Mouse (Mus musculus): ENCODE measurements around the gene Tuba1c.
A peak's percentile ranks its signal among the peaks of the same experiment; 100 is the strongest.

Gene Tuba1c

DNA sequence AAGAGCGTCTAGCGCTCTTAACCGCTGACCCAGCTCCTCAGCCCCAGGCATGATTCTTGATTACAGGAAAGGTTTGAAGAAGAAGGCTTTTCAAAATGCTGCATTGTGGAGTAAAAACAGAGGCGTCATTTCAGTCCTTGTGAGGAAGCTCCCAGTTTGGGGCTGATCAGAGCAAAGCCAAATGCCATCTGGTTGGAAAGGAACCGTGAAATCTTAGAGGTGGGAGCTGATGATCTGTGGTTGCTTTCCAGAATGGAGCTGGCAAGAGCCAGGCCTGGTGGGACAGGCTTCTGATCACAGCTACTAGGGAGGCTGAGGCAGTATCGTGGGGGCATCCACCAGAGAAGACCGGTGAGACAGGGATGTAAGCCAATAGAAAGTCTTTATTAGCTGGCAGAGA is 32.9 kb upstream of the Tuba1c start:
- no peak for DNase-seq

DNA sequence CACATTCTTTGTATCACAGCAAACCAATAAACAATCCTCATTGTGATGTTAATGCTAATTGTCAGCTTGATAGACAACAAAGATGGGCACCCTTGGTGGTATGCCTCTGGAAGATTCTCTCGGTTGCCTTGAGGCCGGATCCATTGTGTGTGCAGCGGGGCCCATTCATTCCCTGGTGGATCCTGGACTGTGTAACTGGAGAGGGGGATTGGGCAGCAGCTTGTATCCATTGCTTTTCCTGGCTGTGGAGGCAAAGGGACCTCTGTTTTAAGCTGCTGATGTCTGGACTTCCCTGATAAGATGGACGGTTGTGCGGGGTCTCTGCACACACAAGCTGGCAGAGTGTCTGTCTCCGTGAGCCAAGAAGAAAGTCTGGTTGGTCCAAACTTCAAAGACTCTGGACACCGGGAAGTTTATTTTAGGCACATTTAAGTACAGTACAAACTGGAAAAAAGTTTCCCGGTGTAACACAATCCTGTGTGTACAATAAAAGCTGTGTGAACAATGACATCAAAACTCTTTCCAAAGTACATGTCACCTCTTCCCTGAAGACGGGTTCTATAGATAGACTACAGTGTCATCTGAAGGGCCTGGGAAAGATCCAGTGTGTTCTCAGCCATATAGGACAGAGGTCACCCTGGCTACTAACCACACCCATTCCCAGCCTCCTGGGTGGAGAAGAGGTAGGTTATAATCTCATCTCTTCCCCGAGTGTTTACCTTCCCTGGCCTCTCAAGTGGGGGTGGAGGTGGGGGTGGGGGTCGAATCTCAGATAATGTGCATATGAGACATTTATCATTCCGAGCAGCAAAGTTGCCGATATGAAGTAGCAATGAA is 31.5 kb upstream of the Tuba1c start:
- DNase-seq, result peak; percentile 54

GRCm38 (mm10) chr15:98998775-98999157 is 30.9 kb upstream of the Tuba1c start:
- no peak for DNase-seq

- peak; percentile 57 for DNase-seq
These were observed 29.0 kb upstream of the Tuba1c start for GRCm38 (mm10) chr15:99000535-99001283.

DNA sequence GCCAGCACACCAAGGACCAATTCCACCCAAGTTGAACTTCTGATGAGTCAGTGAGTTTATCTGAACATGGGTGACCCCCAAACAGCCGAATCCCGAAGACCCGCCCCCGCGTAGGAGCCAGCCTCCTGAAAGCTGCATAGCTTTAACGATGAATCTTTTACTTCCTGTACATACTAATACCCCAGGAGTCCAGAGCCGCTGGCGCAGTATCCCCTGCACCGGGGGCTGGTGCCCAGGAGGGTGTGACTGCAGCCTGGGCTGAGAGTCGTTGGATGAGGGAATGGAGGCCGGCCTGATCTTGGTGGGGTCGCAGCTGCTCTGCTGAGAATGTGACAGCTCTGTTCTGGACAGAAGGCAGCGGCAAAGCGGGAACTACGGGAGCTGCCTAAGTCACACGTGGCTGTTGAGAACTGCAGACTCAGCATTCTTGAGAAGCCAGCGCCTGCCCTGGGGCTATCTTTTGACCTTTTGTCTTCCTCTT is 28.2 kb upstream of the Tuba1c start:
- peak; percentile 32 for DNase-seq

DNA sequence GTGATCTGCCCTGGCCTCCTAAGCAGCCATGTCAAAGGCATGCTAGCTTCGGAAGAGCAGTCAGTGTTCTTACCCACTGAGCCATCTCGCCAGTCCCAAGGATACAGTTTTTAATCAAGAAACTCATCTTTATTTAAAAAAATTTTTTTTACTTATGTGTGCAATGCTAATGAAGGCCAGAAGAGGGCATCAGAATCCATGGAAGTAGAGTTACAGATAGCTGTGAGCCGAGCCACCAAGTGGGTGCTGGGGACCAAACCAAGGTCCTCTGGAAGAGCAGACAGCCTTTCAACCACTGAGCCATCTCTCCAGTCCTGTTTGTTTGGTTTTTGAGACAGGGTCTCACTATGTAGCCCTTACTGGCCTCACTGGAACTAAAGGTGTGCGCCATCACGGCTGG is 26.1 kb upstream of the Tuba1c start:
- DNase-seq, result no peak

- DNase-seq, result no peak
These were observed 20.9 kb upstream of the Tuba1c start for GRCm38 (mm10) chr15:99008801-99009241.

DNA sequence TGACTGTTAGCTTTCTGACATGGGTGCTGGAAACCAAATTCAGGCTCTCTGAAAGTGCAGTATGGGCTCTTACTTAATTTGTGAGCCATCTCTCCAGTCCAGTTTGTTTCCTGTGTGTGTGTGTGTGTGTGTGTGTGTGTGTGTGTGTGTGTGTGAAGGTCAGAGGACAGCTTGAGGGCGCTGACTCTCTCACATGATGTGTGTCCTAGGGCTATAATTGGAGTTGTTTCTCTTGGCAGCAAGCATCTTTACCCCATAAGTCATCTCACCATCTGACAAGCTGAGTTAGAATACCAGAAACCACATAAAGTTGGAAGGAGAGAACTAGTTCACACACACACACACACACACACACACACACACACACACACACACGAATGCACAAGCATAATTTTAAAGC is 18.8 kb upstream of the Tuba1c start:
- DNase-seq, result no peak

DNA sequence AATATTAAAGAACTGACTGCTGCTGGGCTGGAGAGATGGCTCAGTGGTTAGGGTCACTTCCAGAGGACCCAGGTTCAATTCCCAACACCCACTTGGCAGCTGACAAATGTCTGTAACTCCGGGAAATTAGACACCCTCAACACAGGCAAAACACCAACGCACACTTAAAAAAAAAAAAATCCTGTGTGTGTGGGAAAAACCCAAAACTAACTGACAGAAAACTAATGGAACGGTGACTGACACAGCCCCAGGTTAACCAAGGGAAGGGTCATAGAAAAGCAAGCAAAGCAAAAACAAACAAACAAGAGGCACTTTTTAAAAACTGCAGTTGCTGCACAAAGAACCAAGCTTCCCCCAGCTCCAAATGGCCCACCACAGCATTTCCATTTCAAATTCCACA is 17.7 kb upstream of the Tuba1c start:
- DNase-seq, result no peak

DNA sequence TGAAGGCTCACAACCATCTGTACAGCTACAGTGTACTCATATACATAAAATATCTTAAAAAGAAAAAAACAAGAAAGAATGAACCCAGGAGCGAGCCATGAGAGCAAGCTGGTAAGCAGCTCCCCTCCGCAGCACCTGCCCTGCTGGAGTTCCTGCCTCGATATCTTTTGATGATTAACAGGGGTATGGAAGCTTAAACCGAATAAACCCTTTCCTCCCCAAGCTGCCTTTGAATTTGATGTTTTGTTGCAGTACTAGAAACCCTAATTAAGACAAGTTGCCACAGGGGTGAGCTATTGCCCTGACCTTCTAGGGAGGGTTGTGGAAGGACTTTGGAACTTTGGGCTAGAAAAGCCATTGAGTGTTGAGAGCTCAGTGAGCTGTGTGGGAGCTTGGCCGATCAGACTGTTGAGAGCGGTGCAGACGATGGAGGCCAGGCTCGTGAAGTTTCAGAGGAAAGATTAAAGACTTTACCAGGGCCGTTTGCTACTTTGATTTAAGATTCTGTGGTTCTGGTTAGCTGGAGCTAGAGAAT is 15.1 kb upstream of the Tuba1c start:
- no peak for DNase-seq

GRCm38 (mm10) chr15:99017355-99017761 is 12.3 kb upstream of the Tuba1c start:
- no peak for DNase-seq

DNA sequence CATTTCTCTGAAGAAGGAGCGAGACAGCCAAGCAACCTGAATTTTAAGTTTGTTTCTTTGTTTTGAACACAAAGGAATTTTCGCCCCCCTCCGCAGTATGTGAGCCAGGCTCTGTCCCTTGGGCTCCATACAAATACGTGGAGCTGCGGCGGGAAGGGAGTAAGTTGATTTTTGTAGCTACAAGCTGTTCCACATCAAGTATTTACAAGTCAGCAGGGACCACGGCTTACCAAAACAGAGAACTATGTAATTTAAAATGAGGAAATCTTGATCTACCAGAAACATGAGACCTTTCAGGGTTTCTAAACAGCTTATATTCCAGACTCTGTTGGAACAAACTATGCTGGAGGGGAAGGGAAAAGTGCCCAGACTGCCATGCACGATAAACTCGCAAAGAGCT is 11.7 kb upstream of the Tuba1c start:
- no peak for DNase-seq

DNA sequence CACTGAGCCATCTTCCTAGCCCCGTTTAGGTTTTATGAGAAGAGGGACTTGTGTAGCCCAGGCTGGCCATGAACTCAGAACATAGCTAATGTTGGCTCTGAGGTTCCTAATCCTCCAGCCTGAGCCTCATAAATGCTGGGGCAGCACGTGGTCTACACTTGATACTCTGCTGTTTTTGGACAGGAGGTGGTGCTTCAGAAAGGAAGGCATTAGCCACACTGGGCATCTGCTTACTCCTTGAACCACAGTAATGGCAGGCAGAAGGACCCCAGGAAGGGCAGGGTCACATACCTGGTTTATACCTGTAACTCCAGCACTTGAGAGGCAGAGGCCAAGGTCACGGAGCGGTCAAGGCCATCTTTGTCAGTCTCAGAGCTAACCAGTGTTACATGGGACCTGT is 11.1 kb upstream of the Tuba1c start:
- no peak for DNase-seq

- no peak for DNase-seq
These were observed 10.3 kb upstream of the Tuba1c start for GRCm38 (mm10) chr15:99019436-99019835.

DNA sequence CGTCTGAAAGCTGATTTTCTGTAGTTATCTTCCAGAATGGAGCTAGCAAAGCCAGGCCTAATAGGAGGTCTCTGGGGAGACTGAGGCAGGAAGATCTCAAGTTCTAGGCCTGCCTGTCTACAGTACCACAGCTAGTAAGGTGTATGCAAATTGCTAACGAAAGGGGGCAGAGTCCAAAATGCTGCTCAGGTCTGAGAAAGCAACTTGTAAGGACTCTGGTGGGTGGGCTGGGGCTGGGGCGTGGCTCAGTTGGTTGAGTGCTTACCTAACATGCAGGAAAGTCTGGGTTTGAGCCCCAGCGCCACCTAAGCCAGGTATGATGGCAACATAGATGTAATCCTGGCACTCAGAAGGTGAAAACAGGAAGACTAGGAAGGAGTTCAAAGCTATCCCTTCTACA is 9.5 kb upstream of the Tuba1c start:
- no peak for DNase-seq

GRCm38 (mm10) chr15:99021255-99021654 is 8.4 kb upstream of the Tuba1c start:
- no peak for DNase-seq

DNA sequence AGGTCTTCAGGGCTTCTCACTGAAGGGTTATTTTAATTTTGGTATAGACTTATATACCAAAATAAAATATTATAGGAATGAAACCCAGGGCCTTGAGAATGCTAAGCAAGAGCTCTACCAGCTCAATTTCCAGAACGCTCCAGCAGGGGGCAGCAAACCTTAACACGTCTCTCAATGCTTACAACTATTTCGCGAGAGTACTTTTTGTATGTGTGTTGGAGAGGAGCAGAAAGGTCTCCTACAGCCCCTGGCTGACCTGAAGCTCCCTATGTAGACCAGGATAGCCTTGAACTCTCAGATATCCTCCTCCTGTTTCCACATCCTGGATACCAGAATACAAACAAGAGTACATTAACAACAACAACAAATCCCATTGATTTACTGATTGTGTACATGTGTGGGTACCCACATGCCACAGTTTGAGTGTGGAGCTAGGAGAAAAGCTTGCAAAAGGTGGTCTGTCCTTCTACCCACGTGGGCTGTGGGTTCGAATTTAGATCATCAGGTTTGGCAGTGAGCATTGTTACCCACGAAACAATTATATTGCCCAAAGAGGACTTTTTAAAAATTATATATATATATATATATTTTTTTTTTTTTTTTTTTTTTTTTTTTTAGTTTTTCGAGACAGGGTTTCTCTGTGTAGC is 4.9 kb upstream of the Tuba1c start:
- DNase-seq, result peak; percentile 85

DNA sequence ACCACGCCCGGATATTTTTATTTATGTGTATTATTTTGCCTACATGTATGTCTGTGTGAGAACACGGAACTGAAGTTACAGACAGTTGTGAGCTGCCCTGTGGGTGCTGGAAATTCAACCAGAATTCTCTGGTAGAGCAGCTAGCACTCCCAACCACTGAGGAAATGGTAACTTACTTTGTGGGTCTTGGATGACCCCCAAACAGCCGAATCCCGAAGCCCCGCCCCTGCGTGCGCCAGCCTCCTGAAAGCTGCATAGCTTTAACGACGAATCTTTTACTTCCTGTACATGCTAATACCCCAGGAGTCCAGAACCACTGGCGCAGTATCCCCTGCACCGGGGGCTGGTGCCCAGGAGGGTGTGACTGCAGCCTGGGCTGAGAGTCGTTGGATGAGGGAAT is 4.3 kb upstream of the Tuba1c start:
- no peak for DNase-seq

DNA sequence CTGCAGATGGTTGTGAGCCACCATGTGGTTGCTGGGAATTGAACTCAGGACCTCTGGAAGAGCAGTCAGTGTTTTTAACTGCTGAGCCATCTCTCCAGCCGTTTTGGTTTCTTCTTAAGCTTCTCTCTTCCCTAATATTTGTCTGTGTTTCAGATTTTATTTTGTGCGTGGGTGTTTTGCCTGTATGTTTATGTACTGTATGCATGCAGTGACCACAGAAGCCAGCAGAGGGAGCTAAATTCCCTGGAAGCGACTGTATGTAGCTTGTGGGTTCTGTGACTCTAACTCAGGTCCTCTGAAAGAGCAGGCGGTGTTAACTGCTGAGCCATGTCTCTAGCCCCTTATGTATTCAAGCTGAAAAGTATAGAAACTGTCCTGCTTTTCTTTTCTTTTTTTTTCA is 3.4 kb upstream of the Tuba1c start:
- peak; percentile 82 for DNase-seq

DNA sequence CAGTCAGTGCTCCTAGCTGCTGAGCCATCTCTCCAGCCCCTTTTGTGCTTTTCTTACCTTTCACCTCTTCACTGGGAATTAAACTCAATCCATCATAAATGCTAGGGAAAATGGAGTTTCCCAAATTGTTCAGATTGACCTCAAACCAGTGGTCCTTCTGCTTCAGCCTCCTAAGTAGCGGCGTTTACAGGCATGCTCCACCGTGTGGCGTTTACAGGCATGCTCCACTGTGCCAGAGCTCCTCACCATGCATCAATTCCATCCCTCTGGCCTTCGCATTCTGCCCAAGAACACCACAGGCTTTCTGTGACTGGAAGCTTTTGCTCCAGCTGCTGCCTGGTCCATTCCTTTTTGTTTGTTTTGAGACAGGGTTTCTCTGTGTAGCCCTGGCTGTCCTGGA is 2.6 kb upstream of the Tuba1c start:
- no peak for DNase-seq

GRCm38 (mm10) chr15:99028874-99029458 is 725 bp upstream of the Tuba1c start:
- DNase-seq, result peak; percentile 48

DNA sequence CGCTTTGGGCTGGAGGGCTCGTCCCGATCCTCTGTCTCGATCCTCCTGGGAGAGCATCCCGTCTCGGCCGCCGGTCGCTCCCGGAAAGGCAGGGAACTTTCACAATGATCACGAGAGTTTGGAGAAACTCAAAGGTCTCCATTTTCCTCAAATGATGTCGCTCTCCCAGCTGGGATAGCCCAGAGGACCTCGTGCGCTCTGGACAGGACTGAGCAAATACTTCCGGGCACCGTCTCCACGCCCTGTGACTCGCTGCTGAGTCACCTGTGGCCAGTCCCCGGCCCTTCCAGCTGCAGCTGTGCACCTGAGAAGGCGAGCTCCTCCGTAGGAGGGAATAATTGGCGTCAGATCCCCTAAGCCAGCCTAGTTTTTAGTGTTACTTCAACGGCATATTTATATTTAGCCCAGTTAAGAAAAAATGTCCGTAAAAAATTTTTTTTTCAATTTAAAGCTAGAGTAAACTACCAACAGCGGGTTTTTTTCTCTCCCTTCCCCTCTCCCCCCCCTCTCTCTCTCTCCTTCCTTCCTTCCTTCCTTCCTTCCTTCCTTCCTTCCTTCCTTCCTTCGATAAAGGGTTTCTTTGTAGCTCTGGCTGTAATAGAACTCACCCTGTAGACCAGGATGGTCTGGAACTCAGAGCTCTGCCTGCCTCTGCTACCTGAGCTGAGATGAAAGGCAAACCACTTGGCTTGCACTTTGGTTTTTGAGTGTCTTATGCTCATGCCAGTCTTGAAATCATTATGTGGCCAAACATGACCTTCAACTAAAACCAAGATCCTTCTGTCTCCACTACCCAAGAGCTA is 1.1 kb downstream of the Tuba1c start:
- DNase-seq, result peak; percentile 88

All from liver (tissue).